Mouse (Mus musculus) cerebellum, adult 11 months (tissue): ENCODE results near the gene Lats2.
A peak's percentile ranks its signal among the peaks of the same experiment; 100 is the strongest.
"Not testable (repeated sequence)": the region's sequence is repeated elsewhere in the genome, so short reads cannot be mapped to it uniquely, and the experiment has no call there.

Experiments
- DNase-seq: peaks from one replicate; pipeline ENCODE4 v3.0.0; 2022

Lats2 gene

GRCm38 (mm10) chr14:57692517-57693130 lies 65.6 kb downstream of the Lats2 start:
- no peak for DNase-seq

GRCm38 (mm10) chr14:57691316-57691715 lies 66.9 kb downstream of the Lats2 start:
- no peak for DNase-seq

GRCm38 (mm10) chr14:57690681-57691080 lies 67.5 kb downstream of the Lats2 start:
- DNase-seq: no peak

- DNase-seq: not testable (repeated sequence)
Measured at GRCm38 (mm10) chr14:57688066-57688465, 70.1 kb downstream of the Lats2 start.

DNA sequence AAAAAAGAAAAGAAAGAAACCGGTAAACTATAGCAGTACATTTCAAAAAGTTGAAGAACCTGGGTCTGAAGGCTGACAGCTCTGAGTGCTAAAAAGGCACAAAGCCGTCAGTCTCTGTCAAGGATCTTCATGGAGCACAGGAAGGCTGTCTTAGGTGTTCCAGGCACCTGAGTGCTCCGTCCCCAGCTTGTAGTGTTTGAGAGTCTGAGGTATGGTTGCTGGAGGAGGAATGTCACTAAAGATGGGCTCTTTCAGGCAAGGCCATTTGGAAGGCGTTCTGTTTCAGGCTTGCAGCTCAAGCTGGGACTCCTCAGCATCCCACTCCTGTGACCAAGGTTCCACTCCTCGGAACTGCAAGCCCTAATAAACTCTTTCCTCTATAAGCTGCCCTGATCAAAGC lies 70.7 kb downstream of the Lats2 start:
- no peak for DNase-seq

DNA sequence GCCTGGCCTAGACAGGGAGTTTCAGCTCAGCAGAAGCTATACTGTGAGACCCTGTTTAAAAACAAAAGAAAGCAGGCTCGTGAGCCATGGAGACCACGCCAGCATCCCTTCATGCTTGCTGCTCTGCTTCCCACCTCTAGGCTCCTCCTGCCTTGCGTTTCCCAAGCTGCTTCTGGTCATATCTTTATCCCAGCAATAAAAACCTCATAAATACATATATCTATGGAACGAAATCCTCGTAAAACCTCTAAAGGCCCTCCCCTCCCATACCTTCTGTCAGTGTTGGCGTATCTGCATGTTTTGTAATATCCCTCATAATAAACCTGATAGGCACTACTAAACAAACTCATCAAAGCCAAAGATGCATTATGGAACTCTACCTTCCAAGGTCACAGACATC lies 71.5 kb downstream of the Lats2 start:
- DNase-seq: no peak

DNA sequence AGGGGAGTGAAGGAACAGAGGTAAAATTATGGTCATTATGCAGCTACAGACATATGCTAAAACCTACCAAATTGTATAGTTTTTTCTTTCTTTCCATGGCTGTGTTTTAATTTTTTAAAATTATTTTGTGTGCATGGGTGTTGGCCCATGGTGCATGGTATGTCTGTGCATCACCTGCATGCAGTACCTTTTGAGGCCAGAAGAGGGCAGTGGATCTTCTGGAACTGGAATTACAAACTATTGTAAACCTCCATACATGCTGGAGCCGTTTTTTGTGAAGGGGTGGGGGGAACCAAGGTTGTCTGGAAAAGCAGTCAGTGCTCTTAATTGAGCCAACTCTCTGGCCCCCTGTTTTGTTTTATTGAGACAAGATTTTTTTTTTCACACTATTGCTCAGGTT lies 73.6 kb downstream of the Lats2 start:
- peak; percentile 28 for DNase-seq

DNA sequence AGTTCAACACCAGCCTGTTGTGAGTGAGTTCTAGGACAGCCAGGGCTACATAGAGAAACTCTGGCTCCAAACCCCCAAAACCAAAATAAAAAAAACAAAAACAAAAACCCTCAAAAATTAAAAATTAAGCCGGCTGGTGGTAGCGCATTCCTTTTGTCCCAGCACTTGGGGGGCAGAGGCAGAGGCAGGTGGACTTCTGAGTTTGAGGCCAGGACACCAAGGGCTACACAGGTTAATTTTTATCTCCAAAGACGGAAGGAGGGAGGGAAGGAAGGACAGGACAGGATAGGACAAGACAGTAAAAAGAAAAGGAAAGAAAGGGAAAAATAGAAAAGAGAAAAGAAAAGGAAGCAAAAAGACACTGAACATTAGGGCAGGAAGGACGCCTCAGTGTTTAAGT lies 75.4 kb downstream of the Lats2 start:
- DNase-seq: no peak

DNA sequence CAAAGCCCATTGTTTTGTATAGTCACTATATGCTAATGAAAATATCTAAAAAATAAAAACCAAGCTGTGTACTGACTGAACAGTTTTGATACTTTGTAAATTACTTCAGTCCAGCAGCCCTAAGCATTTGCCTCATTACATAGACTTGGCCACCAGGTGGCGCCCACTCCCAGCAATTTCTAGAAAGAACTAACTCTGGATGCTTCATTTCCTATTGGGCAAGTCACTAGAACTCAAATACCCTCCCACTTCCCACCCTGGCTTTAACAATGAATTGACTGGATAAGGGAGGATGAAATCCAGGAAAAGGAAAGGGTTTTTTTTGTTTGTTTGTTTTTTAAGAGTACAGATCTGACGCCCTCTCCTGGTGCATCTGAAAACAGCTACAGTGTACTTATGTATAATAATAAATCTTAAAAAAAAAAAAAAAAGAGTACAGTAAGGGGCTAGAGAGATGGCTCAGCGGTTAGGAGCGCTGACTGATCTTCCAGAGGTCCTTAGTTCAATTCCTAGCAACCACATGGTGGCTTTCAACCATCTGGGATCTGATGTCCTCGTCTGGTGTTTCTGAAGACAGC lies 78.1 kb downstream of the Lats2 start:
- peak; percentile 75 for DNase-seq

GRCm38 (mm10) chr14:57679523-57679922 lies 78.7 kb downstream of the Lats2 start:
- DNase-seq: no peak

DNA sequence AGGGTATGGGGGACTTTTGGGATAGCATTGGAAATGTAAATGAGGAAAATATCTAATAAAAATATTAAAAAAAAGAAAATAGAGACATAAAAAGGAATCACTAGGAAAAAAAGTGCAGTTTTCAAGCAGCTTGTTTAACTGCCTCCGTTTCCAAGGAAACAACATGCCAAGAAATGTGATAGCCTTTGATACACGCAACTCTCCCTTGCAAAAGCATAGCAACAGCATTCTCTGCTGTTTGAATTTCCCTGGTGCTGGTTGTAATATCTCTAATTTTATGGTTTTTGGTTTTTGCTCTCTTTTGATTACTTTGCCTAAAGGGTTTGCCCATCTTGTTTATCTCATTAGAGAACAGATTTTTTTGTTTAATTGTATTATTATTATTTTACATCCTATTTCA lies 82.7 kb downstream of the Lats2 start:
- DNase-seq: no peak

DNA sequence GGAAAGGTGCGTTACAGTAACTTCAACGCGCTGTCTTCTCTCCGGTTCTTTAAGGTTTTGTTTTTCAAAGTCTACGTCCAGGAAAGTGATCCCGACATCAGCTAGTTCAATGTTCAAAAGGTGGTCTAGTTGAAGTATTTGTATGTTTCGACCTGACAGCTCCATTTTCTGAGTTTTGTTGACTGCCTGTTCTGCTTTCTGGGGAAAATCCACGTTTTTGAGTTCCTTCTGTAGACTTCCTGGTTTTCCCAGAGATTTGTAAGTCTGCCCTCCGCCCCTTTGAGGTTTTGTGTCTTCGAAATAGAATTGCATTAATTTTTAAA lies 92.6 kb downstream of the Lats2 start:
- no peak for DNase-seq

- DNase-seq: peak; percentile 84
Measured at GRCm38 (mm10) chr14:57664822-57665627, 93.2 kb downstream of the Lats2 start, which contains the start of gene Xpo4. Xpo4 (minus strand) TSS chr14:57665430.

GRCm38 (mm10) chr14:57664311-57664821 lies 93.8 kb downstream of the Lats2 start:
- no peak for DNase-seq

- no peak for DNase-seq
Measured at GRCm38 (mm10) chr14:57663630-57664029, 94.6 kb downstream of the Lats2 start.

DNA sequence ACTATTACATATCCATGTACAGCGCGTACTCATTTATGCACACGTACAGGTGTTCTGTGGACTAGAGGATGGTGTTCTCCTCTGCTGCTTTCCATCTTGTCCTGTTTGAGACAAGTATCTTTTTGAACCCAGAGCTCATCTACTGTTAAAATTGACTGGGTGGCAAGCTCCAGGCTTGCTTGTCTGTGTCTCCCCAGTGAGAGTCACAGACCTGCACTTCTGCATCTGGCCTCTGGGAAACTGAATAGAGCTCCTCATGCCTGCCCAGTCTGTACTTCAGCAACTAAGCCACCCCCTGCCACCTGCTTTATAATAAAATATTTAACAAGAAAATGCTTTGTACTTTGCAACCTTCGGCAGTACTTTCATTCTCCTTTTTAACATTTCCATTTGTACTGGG lies 99.9 kb downstream of the Lats2 start:
- DNase-seq: no peak

GRCm38 (mm10) chr14:57657500-57657899 lies 100.7 kb downstream of the Lats2 start:
- no peak for DNase-seq

GRCm38 (mm10) chr14:57656519-57656918 lies 101.7 kb downstream of the Lats2 start:
- not testable (repeated sequence) for DNase-seq

DNA sequence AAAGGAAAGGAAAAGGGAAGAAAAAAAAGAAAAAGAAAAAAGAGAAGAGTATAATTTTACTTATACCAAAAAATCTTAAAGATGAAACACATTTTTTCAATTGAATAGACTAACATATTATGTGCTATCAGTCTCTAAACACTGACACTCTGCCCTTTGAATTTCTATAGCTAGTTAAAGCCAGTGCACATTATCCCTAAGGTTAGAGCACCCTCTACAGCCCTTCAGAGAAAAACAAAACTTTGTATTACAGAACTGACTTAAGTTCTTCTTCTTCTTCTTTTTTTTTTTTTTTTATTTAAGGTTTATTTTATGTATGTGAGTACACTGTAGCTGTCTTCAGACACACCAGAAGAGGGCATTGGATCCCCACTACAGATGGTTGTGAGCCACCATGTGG lies 108.7 kb downstream of the Lats2 start:
- DNase-seq: no peak

DNA sequence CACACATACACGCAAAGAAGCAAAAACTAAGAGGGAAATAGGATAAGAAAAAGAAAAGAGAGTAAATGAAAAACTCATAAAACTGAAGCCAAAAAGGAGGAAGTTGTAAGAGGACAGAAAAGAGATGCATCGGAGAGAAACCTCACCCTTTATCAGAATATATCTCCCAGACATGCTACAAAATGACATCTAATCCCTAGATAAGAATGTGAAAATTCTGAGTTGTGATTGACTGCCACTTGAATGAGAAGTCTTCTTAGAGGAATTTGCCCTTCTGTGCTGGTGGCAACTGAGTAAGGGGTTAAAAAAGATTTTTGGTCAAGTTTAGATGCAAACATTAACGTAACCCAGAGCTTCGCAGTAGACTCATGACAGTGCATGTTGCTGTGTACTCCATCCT lies 112.0 kb downstream of the Lats2 start:
- no peak for DNase-seq
